Mouse (Mus musculus) hindbrain, embryonic 11.5 days (tissue): ENCODE measurements around the gene Ppp2r5c. TPM values are rescaled to one million over a fixed set of nuclear protein-coding genes. Genes with fewer than 3 reads are reported as not detected.

ENCODE experiments used
- ATAC-seq: fragments of 200-750 bp; cut with Nextera tagmentation; 2 replicates; pipeline ENCODE4 v1.8.0; 2017; ENCODE audit warnings: mild to moderate bottlenecking, moderate TSS enrichment, moderate library complexity; ENCODE audit not compliant: low FRiP score
- DNase-seq: peaks from one replicate; pipeline ENCODE4 v3.0.0-alpha.2; 2015; ENCODE audit warnings: low spot score
- H3K27ac ChIP-seq: fragments of 300-500 bp; sonication (generic); 2 replicates; pipeline ENCODE4 v1.5.1; 2014; ENCODE audit warnings: mild to moderate bottlenecking, low read depth, low read length
- H3K27me3 ChIP-seq: fragments of 300-500 bp; sonication (generic); 2 replicates; pipeline ENCODE4 v1.6.1; 2014; ENCODE audit warnings: mild to moderate bottlenecking, low read length, moderate library complexity, mixed read lengths; ENCODE audit not compliant: control insufficient read depth, insufficient read depth
- H3K36me3 ChIP-seq: fragments of 300-500 bp; sonication (generic); 2 replicates; pipeline ENCODE4 v1.6.1; 2014; ENCODE audit warnings: mild to moderate bottlenecking, low read length, moderate library complexity, mixed read lengths; ENCODE audit not compliant: control insufficient read depth, insufficient read depth
- H3K4me1 ChIP-seq: fragments of 300-500 bp; sonication (generic); replicated peaks from 2 replicates; pipeline ENCODE4 v1.6.1; 2014; ENCODE audit warnings: low read length, mixed read lengths; ENCODE audit not compliant: control insufficient read depth, insufficient read depth
- H3K4me2 ChIP-seq: fragments of 300-500 bp; sonication (generic); replicated peaks from 2 replicates; pipeline ENCODE4 v1.6.1; 2014; ENCODE audit warnings: mild to moderate bottlenecking, low read depth, low read length
- H3K4me3 ChIP-seq: fragments of 300-500 bp; sonication (generic); 2 replicates; pipeline ENCODE4 v1.5.1; 2014; ENCODE audit warnings: low read depth, low read length
- H3K9ac ChIP-seq: fragments of 300-500 bp; sonication (generic); 2 replicates; pipeline ENCODE4 v1.6.1; 2014; ENCODE audit warnings: low read depth, low read length
- H3K9me3 ChIP-seq: fragments of 300-500 bp; sonication (generic); 2 replicates; pipeline ENCODE4 v1.6.1; 2016; ENCODE audit warnings: low read length; ENCODE audit not compliant: control insufficient read depth
- WGBS: fragments of 180-500 bp; shearing (Covaris S2); extraction: QIAGEN DNeasy Blood & Tissue Kit; methylation state at CpG from one replicate; pipeline ENCODE4 v1.1.7; 2014; 5-methylcytosine and 5-hydroxymethylcytosine counted together
- polyA plus RNA-seq: library from polyadenylated mRNA; unstranded; fragments of >200 nt; fragmentation: Nextera tagmentation; extraction: Ambion mirVana; gene quantifications from 2 replicates; pipeline ENCODE4 v1.2.1, GENCODE M21; 2014

Gene Ppp2r5c
- polyA plus RNA-seq, 1 experiment from 2014 or later: 162 TPM

DNA sequence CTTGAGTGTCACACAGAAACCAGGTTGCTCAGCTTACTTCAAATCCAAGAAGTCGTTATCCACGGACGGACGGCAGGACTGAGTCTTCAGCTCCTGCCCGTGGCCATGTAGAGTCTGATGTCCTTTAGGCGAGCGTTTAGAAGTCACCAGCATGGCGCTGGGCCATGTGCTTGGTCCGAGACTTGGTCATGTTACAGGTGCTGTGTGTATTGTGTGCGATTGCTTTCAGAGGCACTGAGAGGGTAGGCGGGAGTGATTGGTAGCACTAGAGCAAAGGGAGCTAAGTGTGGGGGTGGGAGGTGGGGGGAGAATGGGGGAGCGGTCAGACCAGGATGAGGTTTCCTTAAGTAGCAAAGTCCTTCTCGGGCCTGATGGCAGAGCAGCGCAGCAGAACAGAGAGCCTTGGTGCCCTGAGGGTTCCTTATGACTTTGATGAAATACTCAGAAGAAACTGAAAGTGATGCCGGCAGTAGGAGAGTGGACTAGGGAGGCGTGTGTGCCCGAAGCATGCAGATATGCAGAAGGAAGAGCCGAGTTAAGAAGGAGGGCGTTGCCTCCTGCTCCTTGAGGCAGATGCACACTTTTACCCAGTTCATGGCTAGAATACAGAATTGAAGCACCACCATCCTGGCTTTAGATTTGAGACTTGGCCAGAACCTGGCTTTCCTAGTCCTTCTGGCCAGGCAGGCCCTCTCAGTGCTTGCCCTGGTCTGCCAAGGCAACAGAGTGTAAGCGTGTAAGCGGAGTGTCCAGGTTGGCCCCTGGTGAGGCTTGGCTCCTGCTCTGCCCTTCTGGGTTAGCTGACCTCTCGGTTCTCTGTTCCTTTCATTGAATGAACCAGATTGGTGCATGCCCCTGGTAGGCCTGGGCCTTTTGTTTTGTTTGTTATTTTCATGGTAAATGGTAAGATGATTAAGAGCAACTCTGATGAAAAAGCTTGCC is 51.6 kb downstream of the Ppp2r5c start:
- Histone ChIP-seq H3K27ac (no peak overlapping the region), H3K9me3 (no peaks in the 10 kb centered on the region), H3K27me3 (no peaks in the 10 kb centered on the region), H3K36me3 (no peaks in the 10 kb centered on the region), H3K4me2 (no peak overlapping the region), H3K4me3 (no peak overlapping the region), H3K4me1 (no peaks in the 10 kb centered on the region; the same call in 1 of the 2 replicates), H3K9ac (no peak overlapping the region)
- WGBS: 83% methylated on average over 22 of the region's 22 CpGs
- DNase-seq: no peak
- ATAC-seq: no peak

DNA sequence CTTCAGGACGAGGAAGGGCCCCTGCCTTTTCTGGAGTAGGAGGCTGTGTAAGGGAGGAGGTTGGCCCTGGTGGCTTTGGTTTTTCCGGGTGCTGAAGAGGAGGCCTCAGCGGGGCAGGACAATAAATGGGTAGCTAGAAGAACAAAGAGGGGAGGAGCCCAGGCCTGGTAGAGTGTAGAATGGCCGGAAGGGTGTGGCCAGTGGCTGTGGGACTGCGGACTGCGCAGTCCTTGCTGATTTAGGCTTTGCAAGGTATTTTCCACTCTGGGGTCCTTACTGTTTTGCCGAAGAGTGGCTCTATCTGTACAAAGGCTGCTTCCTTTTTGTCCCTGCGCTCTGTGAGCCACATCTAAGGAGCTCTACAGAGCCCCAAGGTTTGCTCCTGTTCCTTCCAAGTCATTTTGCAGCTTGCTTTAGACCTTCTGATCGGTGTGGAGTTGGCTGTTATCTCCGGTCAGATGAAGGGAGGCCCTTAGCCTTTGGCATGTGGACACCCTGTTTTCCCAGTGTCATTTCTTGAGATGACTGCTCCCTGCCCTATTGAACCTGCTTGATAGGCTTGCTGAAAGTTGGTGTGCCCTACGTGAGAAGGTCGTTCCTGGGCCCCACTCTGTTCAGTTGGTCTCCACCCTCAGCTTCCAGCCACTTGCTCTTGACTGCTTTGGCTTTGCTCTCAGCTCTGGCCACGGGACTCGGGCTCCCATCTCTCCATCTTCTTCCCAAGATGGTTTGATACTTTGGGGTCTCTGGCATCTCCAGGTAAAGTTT is 52.5 kb downstream of the Ppp2r5c start:
- H3K4me1 ChIP-seq: peaks cover under 1% of the 10 kb centered on the region; the same call in 1 of the 2 replicates
- ATAC-seq (no peak), DNase-seq (no peak)
- H3K27me3 ChIP-seq: no peaks in the 10 kb centered on the region
- H3K9me3 ChIP-seq: no peaks in the 10 kb centered on the region
- H3K36me3 ChIP-seq: no peaks in the 10 kb centered on the region
- H3K4me3 ChIP-seq: no peak overlapping the region
- 71% methylated on average over 14 of the region's 14 CpGs for WGBS
- peak overlapping the region; percentile 31; the same call in 1 of the 2 replicates for H3K9ac ChIP-seq
- H3K27ac ChIP-seq: no peak overlapping the region
- no peak overlapping the region for H3K4me2 ChIP-seq

DNA sequence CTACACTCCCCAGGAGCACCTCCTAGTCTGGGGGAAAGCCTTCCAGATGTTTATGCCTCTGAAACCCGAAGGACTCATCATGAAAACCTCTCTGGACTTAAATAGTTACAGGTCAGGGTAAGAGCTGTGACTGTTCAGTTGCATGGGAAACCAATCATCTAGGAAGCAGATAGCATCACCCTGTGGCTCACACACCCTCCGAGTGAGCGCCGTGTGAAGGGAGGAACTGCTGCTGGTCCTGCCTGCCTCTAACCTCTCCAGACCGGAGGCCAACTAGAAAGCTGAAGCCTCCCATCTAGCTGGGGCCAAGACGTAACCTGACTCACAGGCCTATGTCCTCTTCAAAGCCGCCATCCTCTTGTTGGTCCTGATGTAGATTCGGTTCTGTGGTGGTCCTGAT is 53.2 kb downstream of the Ppp2r5c start:
- no peak for DNase-seq
- WGBS: 95% methylated on average over 8 of the region's 8 CpGs
- Histone ChIP-seq H3K36me3 (no peaks in the 10 kb centered on the region), H3K9me3 (no peaks in the 10 kb centered on the region), H3K27me3 (no peaks in the 10 kb centered on the region), H3K27ac (no peak overlapping the region), H3K4me2 (no peak overlapping the region), H3K4me3 (no peak overlapping the region), H3K9ac (no peak overlapping the region), H3K4me1 (peaks cover 5% of the 10 kb centered on the region; the same call in 1 of the 2 replicates)
- ATAC-seq: no peak

DNA sequence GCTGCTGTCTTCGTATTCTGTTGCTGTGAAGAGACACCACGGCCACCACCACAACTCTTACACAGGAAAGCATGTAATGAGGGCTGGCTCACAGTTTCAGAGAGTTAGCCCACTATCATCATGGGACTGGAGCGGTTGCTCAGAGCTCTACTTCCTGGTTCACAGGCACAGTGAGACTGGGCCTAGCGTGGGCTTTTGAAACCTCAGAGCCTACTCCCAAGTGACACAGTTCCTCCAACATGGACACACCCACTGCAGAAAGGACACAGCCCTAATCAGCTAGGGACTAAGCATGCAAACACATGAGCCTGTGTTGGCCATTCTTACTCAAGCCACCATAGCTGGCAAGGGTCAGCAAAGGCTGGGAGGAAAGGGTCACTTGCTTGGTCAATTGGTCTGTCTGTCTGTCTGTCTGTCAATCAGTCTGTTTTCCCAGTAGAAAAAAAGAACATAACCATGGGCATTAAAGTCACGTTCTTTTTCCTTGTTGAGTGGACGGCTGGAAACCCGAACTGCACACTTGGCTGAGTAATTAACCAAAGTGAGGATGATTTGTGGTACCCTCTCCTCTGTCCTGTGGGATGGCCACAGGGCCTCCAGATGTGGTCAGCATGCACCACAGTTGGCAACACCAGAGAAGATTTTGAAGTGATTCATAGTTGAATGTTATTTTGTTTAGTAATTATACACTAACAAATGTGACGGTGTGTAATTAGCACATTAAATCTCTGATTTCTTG is 56.7 kb downstream of the Ppp2r5c start:
- no peak overlapping the region for H3K27ac ChIP-seq
- WGBS: 87% methylated on average over 8 of the region's 8 CpGs

DNA sequence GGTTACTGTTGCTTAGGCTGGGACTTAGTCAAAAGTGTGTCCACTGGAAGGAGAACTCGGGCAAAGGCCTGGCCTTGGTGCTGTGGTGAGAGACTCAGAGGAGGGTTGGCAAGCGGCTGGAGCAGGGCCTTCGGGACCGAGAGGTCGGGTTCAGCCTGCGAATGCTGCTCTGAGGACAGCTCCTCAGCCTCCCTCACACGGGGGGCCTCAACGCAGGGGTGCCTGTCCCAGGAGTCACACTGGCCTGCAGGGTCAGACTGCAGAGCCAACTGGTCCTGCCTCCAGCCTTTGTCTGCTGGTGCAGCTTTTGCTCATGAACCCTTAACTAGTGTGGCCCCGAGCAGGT is 57.2 kb downstream of the Ppp2r5c start:
- H3K4me3 ChIP-seq: no peak overlapping the region
- H3K27ac ChIP-seq: no peak overlapping the region
- no peaks in the 10 kb centered on the region for H3K9me3 ChIP-seq
- ATAC-seq (no peak), DNase-seq (no peak)
- WGBS: 85% methylated on average over 9 of the region's 9 CpGs
- H3K36me3 ChIP-seq: no peaks in the 10 kb centered on the region
- H3K4me1 ChIP-seq: peaks cover 5% of the 10 kb centered on the region; the same call in 1 of the 2 replicates
- no peak overlapping the region for H3K4me2 ChIP-seq
- no peaks in the 10 kb centered on the region for H3K27me3 ChIP-seq
- no peak overlapping the region for H3K9ac ChIP-seq

More for the DNA sequence above, 56.7 kb downstream of the Ppp2r5c start:
- H3K9me3 ChIP-seq: no peaks in the 10 kb centered on the region
- H3K36me3 ChIP-seq: no peaks in the 10 kb centered on the region
- H3K27me3 ChIP-seq: no peaks in the 10 kb centered on the region
- ATAC-seq (no peak), DNase-seq (no peak)
- no peak overlapping the region for H3K4me2 ChIP-seq
- H3K4me3 ChIP-seq: no peak overlapping the region
- peaks cover 5% of the 10 kb centered on the region; the same call in 1 of the 2 replicates for H3K4me1 ChIP-seq
- no peak overlapping the region for H3K9ac ChIP-seq

DNA sequence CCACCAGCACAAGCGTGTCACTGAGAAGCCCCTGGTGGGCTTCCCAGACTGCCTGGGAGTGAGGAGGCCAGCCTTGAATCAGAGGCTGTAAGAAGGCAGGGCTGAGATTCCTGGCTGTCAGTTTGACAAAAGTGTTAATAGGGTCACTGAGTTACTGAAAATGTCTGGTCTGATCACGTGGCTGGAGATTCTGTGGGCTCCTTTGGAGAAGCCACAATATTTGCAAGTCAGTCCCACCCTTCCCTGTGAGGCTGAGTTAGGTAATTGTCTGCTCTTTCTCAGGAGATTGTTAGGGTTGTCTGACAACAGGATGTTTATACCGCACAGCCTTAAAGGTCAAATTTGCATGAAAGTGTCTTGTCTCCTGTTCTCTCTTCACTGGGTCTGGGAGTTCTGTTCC is 57.9 kb downstream of the Ppp2r5c start:
- H3K27ac ChIP-seq: no peak overlapping the region
- ATAC-seq: no peak
- 46% methylated on average over 3 of the region's 3 CpGs for WGBS
- no peaks in the 10 kb centered on the region for H3K9me3 ChIP-seq
- H3K4me3 ChIP-seq: no peak overlapping the region
- H3K4me2 ChIP-seq: no peak overlapping the region
- H3K27me3 ChIP-seq: no peaks in the 10 kb centered on the region
- H3K4me1 ChIP-seq: peaks cover 5% of the 10 kb centered on the region; the same call in 1 of the 2 replicates
- H3K9ac ChIP-seq: no peak overlapping the region
- no peak for DNase-seq
- no peaks in the 10 kb centered on the region for H3K36me3 ChIP-seq

DNA sequence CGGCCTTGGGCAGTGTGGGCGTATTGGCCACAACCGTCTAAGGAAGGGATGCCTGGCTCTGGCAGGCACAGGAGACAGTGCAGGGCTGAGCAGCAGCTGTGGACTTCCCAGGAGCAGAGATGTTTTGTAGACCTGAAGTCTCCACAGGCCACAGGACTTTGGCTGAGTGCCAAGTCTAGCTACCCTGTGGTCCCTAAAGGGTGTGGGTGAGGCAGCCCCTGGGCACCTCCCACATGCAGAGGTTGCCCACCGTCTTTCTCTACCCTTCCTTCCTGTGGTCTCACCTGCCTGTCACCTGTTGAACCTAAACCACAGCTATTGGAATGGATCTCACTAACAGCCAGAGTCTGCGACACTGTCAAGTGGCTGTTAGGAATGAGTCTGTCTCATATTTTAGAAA is 59.1 kb downstream of the Ppp2r5c start:
- ATAC-seq: no peak

DNA sequence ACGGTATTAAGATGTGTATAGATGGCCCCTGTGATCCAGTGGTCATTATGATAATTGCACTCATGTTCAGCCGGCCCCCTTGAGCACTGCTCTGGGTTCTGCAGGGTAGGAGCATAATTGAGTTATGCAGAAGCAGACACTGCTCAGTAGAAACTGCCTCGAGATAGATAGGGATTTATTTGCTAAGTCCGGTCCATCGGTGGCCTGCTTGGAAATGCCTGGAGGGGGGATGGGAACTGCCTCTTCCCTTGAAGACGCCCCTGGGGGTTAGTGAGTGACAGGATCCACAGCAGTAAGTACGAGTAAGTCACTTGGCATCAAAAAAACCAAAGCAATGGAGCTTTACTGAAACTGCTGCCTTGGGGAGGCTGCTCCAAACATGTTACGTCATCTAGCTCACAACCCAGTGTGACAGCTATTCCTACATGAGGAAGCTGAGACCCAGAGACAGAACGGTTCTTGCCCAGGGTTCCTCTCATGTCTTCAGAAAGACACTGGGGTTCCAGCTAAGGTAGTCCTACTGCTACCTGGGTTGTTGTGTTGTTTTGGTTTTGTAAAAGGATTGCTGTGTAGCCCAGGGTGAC is 60.9 kb downstream of the Ppp2r5c start:
- H3K9ac ChIP-seq: no peak overlapping the region
- peaks cover 5% of the 10 kb centered on the region; the same call in 1 of the 2 replicates for H3K4me1 ChIP-seq
- H3K4me2 ChIP-seq: no peak overlapping the region
- H3K36me3 ChIP-seq: no peaks in the 10 kb centered on the region
- no peaks in the 10 kb centered on the region for H3K27me3 ChIP-seq
- no peak for DNase-seq
- 0 out of 2 replicates have a peak overlapping the region, but pooled peaks have one; percentile 17 for H3K27ac ChIP-seq
- ATAC-seq: no peak
- no peaks in the 10 kb centered on the region for H3K9me3 ChIP-seq
- H3K4me3 ChIP-seq: no peak overlapping the region
- 56% methylated on average over 9 of the region's 9 CpGs for WGBS

More for the DNA sequence above, 59.1 kb downstream of the Ppp2r5c start:
- no peak overlapping the region for H3K27ac ChIP-seq
- DNase-seq: no peak
- H3K4me2 ChIP-seq: no peak overlapping the region
- H3K36me3 ChIP-seq: no peaks in the 10 kb centered on the region
- 88% methylated on average over 5 of the region's 5 CpGs for WGBS
- H3K4me3 ChIP-seq: no peak overlapping the region
- H3K9me3 ChIP-seq: no peaks in the 10 kb centered on the region
- H3K4me1 ChIP-seq: peaks cover 5% of the 10 kb centered on the region; the same call in 1 of the 2 replicates
- no peak overlapping the region for H3K9ac ChIP-seq
- H3K27me3 ChIP-seq: no peaks in the 10 kb centered on the region
